Mouse (Mus musculus) cerebellum, postnatal 10 days (tissue): ENCODE measurements around the gene Lin54.

ENCODE experiments used
- DNase-seq, 2 experiments: peaks; one replicate each; pipeline ENCODE4 v3.0.0; 2021; ENCODE audit warnings: mixed read lengths in 2 of 2

The Lin54 gene

GRCm38 (mm10) chr5:100415761-100416590 lies 84.5 kb downstream of the Lin54 start, which contains the start of gene Sec31a:
Gene Sec31a (minus strand): TSS chr5:100416234.
- peak; percentile 99 for DNase-seq

GRCm38 (mm10) chr5:100414474-100415196 lies 85.8 kb downstream of the Lin54 start:
- DNase-seq, result no peak

- DNase-seq, result no peak
Observed at GRCm38 (mm10) chr5:100412886-100413285, 87.6 kb downstream of the Lin54 start.

- DNase-seq, result no peak
Observed at GRCm38 (mm10) chr5:100410281-100410680, 90.2 kb downstream of the Lin54 start.

GRCm38 (mm10) chr5:100408485-100408884 lies 92.0 kb downstream of the Lin54 start:
- no peak for DNase-seq

- no peak for DNase-seq
Observed at GRCm38 (mm10) chr5:100396753-100397152, 103.7 kb downstream of the Lin54 start.

- no peak for DNase-seq
Observed at GRCm38 (mm10) chr5:100393681-100394080, 106.8 kb downstream of the Lin54 start.

GRCm38 (mm10) chr5:100392436-100392955 lies 107.9 kb downstream of the Lin54 start:
- no peak for DNase-seq
